13 mouse cellular contexts compared by ENCODE assay signal in the genomic region with DNA sequence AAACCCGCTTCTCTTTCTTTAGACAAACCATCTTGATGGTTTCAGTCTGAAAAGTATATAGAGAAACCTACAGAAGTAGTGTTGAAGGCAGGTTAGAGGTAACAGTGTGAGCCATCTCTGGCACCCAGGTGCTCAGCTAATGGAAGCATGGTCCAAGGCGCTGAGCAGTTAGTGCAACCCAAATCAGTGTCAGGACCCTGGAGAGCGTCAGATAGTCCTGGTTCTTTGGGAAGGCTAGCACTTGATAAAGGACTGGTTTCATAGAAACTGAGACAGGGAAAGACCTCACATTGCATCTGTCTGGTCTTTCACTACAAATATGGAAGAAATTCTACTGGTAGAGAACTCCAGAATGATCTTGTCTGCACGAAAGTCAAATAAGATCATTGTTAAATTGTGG. TPM values are rescaled to one million over a fixed set of nuclear protein-coding genes. Genes with fewer than 3 reads are reported as not detected.
DNase-seq lines count a peak whose midpoint lies in the region.
"Had no signal": no experiment of that assay in that cellular context is flagged by ENCODE, and none has a peak within 500 bp of the region (broad histone marks: within the 10 kb centered on the region; RNA-seq: fewer than 3 reads in every experiment).

No protein-coding gene starts in this region.

- peak; percentile 28 for DNase-seq in adrenal gland, postnatal 14 days
- no peak for DNase-seq in adrenal gland, adult 2 months
- peak; percentile 5 for DNase-seq in lung, postnatal 10 days
- DNase-seq in lung, postnatal 36 days: no peak
- peak; percentile 51 for DNase-seq in NIH3T3 (ENCODE audit: low read depth)
- DNase-seq in forelimb bud, embryonic 11.5 days (ENCODE audit: low read depth, low spot score): peak; percentile 59
- no peak for DNase-seq in left cerebral cortex, adult 9 months (ENCODE audit: low spot score in 2 of 2)
- no peak for DNase-seq in layer of hippocampus, postnatal 14 days (ENCODE audit: low spot score in 2 of 2)
- DNase-seq: cerebellum, adult 11 months; gastrocnemius, postnatal 10 days had no signal

RNA-seq across cellular contexts. Expression of a gene that starts 56.1 kb away (rescaled TPM):
- total RNA-seq in adrenal gland, postnatal 14 days (2021): 0.07 and 0.15 TPM in 2 replicates
- total RNA-seq in adrenal gland, adult 2 months (2021): under 1 TPM in 1 of 2 experiments, not detected in 1; 0.06 TPM
- 0.02 and 0.13 TPM in 2 replicates for polyA plus RNA-seq in adrenal gland, adult 2 months (2012; rRNA removed)
- total RNA-seq in layer of hippocampus, postnatal 14 days (2021): 100 to 1,000 TPM; 133 to 148 TPM
- total RNA-seq: MEL had no signal
- polyA plus RNA-seq: heart, embryonic 16.5 days; intestine, postnatal 0 days had no signal

Comparison
In these comparisons a context has a peak if more than half of its experiments do, and no peak if none do; other contexts are left out.
1. DNase-seq: peak in adrenal gland, postnatal 14 days (single experiment), lung, postnatal 10 days (single experiment), NIH3T3 (single experiment) and forelimb bud, embryonic 11.5 days (single experiment); none in adrenal gland, adult 2 months (single experiment), lung, postnatal 36 days (single experiment), left cerebral cortex, adult 9 months (0 of 2) and layer of hippocampus, postnatal 14 days (0 of 2).
2. RNA of a gene that starts 56.1 kb away (total RNA-seq): 133 to 148 TPM in layer of hippocampus, postnatal 14 days; 0.07 to 0.15 TPM in adrenal gland, postnatal 14 days and 0.06 TPM in adrenal gland, adult 2 months; every median in the first group is over 100 times any median in the second.